Mouse (Mus musculus): ENCODE measurements at regions not wholly inside any gene's neighbourhood (a gene's known extent, or its start where the extent isn't known, plus 50 kb on each side); places are given as distances from the start of the nearest gene placed in this dataset.
A peak's percentile ranks its signal among the peaks of the same experiment; 100 is the strongest.

GRCm38 (mm10) chr3:61064720-61065119, 62.1 kb downstream of the P2ry1 start:
- no peak for DNase-seq (ENCODE audit: low read depth, low spot score)

DNA sequence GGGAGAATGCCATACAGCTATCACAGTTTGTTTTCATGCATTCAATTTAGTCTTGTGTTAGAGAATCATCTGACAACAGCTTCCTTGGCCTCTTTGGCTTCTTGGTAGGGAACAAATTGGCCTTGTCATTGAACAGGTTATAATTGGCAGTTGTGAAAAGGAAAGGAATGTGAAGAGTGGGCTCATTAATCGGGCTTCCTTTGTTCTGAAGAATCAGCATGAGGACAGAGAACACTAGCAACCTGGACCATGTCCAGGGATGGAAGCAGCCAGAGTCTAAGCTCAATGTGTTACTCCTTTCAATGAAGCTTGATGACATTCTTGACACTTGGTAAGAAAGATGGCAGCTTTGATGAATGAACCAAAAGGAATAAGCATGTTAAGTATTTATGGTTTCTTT, 64.5 kb downstream of the P2ry1 start:
- DNase-seq (ENCODE audit: low read depth, low spot score) = no peak

DNA sequence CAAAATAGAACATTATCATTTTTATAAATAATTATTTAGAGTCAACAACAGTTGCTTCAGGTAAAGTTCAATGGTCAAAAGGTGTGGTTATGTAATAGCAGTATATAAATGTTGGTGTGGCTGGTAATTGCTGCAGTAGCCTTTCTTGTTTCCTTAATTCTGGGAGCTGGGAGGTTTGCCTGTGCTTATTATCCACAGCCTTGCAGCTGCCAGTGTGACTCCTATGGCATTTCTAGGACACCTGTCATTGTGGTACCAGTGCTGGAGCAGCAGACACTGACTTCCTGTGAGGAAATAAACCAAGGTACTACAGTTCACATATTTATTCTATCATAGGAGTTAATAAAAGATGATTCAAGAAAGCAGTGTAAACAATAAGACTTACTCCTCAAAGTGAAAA, 65.6 kb downstream of the P2ry1 start:
- no peak for DNase-seq (ENCODE audit: low read depth, low spot score)

DNA sequence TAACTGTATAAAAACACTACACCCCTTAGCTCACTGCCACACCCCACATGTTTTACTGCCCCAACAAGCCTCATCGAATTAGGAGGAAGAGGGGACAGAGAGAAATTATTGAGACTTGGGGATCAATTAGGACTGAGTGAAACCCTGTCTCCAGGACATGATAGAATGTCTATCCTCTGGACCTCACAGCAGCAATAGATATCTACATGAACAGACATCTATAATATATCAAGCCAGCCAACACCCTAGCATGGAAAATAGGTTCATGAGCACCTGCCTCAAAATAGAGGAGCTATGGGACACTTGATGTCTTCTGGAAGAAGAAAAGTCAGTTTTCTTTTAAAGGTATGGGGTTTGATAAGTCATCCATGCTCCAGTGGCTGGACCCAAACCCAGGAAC, 68.4 kb downstream of the P2ry1 start:
- no peak for DNase-seq (ENCODE audit: low read depth, low spot score)

GRCm38 (mm10) chr3:61072330-61072729, 69.7 kb downstream of the P2ry1 start:
- no peak for DNase-seq (ENCODE audit: low read depth, low spot score)

GRCm38 (mm10) chr3:61073103-61073502, 70.5 kb downstream of the P2ry1 start:
- DNase-seq (ENCODE audit: low read depth, low spot score) = no peak

GRCm38 (mm10) chr3:61073806-61074205, 71.2 kb downstream of the P2ry1 start:
- no peak for DNase-seq (ENCODE audit: low read depth, low spot score)

GRCm38 (mm10) chr3:61075839-61076238, 73.2 kb downstream of the P2ry1 start:
- no peak for DNase-seq (ENCODE audit: low read depth, low spot score)

DNA sequence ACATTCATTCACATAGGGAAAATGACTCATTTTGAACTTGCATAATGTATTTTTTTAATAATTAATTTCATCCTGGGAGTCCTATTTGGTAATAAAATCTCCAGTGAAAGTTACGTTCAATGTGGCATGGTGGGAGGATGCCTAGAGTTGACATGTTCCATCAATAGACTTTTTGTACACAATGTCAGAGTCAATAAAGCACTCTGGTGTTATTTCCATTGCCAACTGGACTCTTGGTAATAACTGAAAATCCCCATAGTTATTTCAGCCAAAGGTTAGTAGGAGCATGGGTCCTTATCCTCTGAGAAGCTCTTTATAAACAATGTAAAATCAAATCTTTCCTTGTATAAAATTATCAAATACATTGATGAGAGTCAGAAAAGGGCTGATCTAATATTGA, 87.3 kb downstream of the P2ry1 start:
- no peak for DNase-seq (ENCODE audit: low read depth, low spot score)

DNA sequence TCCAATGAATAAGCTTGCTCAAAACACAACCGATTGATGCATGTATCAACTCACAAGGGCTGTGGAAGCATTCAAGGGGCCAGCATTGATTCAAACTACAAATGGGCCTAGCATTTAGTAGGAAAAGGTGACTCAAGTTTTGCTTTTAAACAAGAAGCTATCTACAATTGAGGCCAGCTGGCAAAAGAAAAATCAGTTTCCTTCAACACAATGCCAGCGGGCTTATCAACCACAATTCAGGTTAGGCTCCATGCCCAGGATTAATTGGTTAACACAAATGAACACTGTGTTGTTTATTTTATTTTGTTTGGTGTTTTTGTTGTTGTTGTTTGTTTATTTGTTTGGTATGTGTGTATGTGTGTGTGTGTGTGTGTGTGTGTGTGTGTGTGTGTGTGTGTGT, 89.4 kb downstream of the P2ry1 start:
- no peak for DNase-seq (ENCODE audit: low read depth, low spot score)

- DNase-seq (ENCODE audit: low read depth, low spot score) = no peak
These were observed 113.8 kb downstream of the P2ry1 start for GRCm38 (mm10) chr3:61116364-61116763.

- DNase-seq (ENCODE audit: low read depth, low spot score) = no peak
These were observed 130.5 kb downstream of the P2ry1 start for GRCm38 (mm10) chr3:61133096-61133495.

GRCm38 (mm10) chr3:61154087-61154486, 151.5 kb downstream of the P2ry1 start:
- DNase-seq (ENCODE audit: low read depth, low spot score) = no peak

GRCm38 (mm10) chr3:61159811-61160210, 157.2 kb downstream of the P2ry1 start:
- no peak for DNase-seq (ENCODE audit: low read depth, low spot score)

DNA sequence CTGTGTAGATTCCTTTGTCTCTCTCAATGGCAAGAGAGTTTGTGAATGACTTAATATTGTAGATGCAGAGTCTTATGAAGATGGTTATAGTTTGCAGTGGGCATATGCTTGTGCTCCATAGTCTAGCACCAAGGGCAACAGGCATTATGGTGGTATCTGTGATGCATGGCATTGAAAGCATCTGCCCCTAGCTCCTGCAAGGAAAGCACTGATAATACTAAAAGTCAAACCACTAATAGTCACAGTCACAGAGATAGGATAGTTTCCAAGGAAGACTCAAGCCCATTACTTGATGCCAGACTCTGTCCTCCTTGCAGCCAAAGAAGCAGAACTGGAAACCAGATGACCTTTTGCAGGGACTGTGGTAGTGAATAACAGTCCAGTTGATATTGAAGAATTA, 158.8 kb downstream of the P2ry1 start:
- DNase-seq (ENCODE audit: low read depth, low spot score) = no peak

GRCm38 (mm10) chr3:61185789-61186188, 175.6 kb upstream of the Rap2b start:
- no peak for DNase-seq (ENCODE audit: low read depth, low spot score)

GRCm38 (mm10) chr3:61188662-61189061, 172.8 kb upstream of the Rap2b start:
- DNase-seq (ENCODE audit: low read depth, low spot score) = peak; percentile 21

- DNase-seq (ENCODE audit: low read depth, low spot score) = no peak
These were observed 144.9 kb upstream of the Rap2b start for GRCm38 (mm10) chr3:61216562-61216961.

DNA sequence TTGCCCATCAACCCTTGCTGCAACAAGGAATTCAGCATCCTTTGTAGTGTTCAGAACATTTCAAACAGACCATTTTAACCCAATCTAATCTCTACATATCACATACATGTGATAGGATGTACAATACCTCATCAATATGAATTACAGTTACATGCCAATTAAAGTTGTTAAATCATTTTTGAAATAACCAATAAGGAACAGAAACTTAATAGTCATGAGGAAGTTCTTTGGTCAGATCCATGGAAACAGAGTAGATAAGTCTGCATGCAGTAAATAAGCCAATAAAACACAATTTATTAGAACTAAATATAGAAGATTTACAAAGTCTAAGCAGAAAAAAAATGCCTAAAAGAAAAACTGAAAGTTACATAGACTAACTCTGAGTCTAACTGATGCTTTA, 136.9 kb upstream of the Rap2b start:
- no peak for DNase-seq (ENCODE audit: low read depth, low spot score)

GRCm38 (mm10) chr3:61225054-61225453, 136.4 kb upstream of the Rap2b start:
- no peak for DNase-seq (ENCODE audit: low read depth, low spot score)

- DNase-seq (ENCODE audit: low read depth, low spot score) = no peak
These were observed 120.1 kb upstream of the Rap2b start for GRCm38 (mm10) chr3:61241380-61241779.

DNA sequence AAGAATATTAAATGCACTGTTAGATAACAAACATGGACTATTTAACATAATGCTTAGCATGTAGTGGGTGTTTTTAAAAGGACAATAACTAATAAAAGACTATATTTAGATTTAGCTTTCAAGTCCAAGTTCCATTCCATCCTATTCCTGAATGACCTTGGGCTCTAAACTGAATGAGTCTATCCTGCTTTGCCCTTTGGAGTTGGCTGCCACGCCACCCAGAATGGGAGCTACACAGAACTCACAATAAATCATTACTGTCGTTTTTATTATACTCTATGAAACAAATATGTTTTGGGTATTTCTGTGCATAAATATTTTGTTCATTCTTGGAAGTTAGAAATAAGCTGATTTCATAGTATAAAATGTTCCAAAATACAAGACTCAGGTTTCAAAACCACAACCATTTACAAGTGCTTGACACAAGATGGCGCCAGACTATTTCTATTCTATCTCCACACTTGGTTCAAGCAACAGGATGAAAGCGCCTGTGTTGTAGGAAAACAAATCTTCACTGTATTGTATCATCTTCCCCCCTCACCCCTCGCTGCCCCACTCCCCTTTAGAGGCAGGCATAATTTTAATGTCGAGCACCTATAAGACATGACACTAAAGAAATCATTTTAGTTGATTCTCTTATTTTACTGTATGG, 117.4 kb upstream of the Rap2b start:
- DNase-seq (ENCODE audit: low read depth, low spot score) = peak; percentile 63

GRCm38 (mm10) chr3:61246429-61246828, 115.0 kb upstream of the Rap2b start:
- DNase-seq (ENCODE audit: low read depth, low spot score) = peak; percentile 75

GRCm38 (mm10) chr3:61247344-61247743, 114.1 kb upstream of the Rap2b start:
- DNase-seq (ENCODE audit: low read depth, low spot score) = no peak

Data from ZHBTc4 (cell line).